Mouse (Mus musculus) C2C12 (cell line): ENCODE data around the gene Ensa.

Source experiments
- CTCF ChIP-seq: IDR thresholded peaks from one replicate; pipeline ENCODE4 v1.5.1; 2011; ENCODE audit not compliant: control insufficient read depth, insufficient read depth, insufficient read length
- FOSL1 ChIP-seq: IDR thresholded peaks from one replicate; pipeline ENCODE4 v1.8.0; 2011; ENCODE audit warnings: mild to moderate bottlenecking, low read length; ENCODE audit not compliant: poor library complexity, insufficient read depth, severe bottlenecking
- MAX ChIP-seq: IDR thresholded peaks from one replicate; pipeline ENCODE4 v1.6.1; 2011; ENCODE audit warnings: mild to moderate bottlenecking, control low read depth
- MYOD1 ChIP-seq: IDR thresholded peaks from one replicate; pipeline ENCODE4 v1.6.1; 2011; ENCODE audit warnings: low read depth; ENCODE audit not compliant: control insufficient read depth, insufficient read length
- MYOG ChIP-seq: IDR thresholded peaks from one replicate; pipeline ENCODE4 v1.6.1; 2011; ENCODE audit not compliant: control insufficient read depth, insufficient read length; ENCODE audit errors: extremely low read depth
- USF1 ChIP-seq: IDR thresholded peaks from one replicate; pipeline ENCODE4 v1.6.1; 2011; ENCODE audit warnings: low read depth, mild to moderate bottlenecking, control low read depth, moderate library complexity

DNA sequence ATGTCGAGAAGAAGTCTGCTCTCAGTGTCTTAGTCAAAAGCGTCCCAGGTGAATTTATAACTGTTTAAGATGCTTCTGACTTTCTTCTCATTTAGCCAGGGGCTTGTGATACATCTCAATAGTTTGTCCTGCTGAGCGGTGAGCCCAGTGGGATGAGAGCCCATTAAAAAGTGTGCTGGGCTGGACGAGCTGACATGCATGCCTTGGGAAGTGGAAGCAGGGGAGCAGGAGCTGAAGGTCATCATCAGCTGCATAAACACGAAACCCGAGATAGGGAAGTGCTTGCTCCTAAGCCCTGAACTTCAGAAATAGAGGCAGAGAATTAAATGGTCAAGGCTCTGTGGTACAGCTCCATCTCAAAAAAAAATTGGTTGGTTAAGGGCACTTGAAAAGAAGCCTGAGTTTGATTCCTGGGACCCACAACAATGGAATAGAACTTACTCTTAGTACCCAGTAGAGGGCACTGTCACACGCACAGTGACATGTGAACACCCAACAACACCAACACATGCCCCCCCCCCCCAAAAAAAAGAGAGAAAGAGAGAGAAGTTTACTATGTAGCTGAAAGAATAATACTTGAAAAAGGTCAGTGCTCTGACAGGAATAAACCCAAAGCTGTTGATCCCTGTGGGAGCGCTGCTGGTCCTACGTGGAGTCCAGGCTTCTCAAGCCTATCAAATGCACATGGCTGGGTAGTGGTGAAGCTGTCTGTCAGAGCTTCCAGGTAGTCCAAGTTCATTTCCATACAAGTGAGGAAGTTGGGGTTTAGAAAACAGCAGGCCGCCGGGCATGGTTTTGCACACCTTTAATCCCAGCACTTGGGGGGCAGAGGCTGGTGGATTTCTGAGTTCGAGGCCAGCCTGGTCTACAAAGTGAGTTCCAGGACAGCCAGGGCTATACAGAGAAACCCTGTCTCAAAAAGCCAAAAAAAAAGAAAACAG lies 8.1 kb downstream of the Ensa start:
- TF ChIP-seq CTCF: peak; percentile 21
- no peak for TF ChIP-seq MYOD1
- no peak for TF ChIP-seq MAX
- TF ChIP-seq MYOG: no peak
- no peak for TF ChIP-seq USF1
- no peak for TF ChIP-seq FOSL1
